Mouse (Mus musculus) erythroblast, embryonic 14.5 days (primary cell): Measurements from ENCODE around the gene Lcn12.

ENCODE experiments used
- GATA1 ChIP-seq: IDR thresholded peaks from 2 replicates; pipeline ENCODE4 v1.6.1; 2012; ENCODE audit warnings: low read length, inconsistent platforms, mixed read lengths
- TAL1 ChIP-seq: IDR thresholded peaks from 3 replicates; pipeline ENCODE4 v1.6.1; 2012; ENCODE audit warnings: low read length, inconsistent platforms, mixed read lengths

GRCm38 (mm10) chr2:25441067-25441466 lies 52.6 kb downstream of the Lcn12 start:
- TF ChIP-seq GATA1 (no peak), TAL1 (no peak)
